Mouse (Mus musculus) liver, embryonic 14.5 days (tissue): ENCODE data around the gene Rxra.

ENCODE experiments used
- CTCF ChIP-seq: IDR thresholded peaks from 2 replicates; pipeline ENCODE4 v1.5.1; 2016; ENCODE audit warnings: antibody characterized with exemption, low read depth, control low read depth
- EP300 ChIP-seq: IDR thresholded peaks from 2 replicates; pipeline ENCODE4 v1.6.1; 2016; ENCODE audit warnings: antibody characterized with exemption, low read depth

- TF ChIP-seq CTCF = no peak
- TF ChIP-seq EP300 = no peak
Observed at GRCm38 (mm10) chr2:27746854-27747253, 70.6 kb downstream of the Rxra start.
